Mouse (Mus musculus) lung, postnatal 0 days (tissue): ENCODE data around the gene Zmpste24.

Experiments
- CTCF ChIP-seq: IDR thresholded peaks from 2 replicates; pipeline ENCODE4 v1.5.1; 2016; ENCODE audit warnings: antibody characterized with exemption, mild to moderate bottlenecking
- EP300 ChIP-seq: IDR thresholded peaks from 2 replicates; pipeline ENCODE4 v1.6.1; 2016; ENCODE audit warnings: antibody characterized with exemption, mild to moderate bottlenecking, control low read depth

DNA sequence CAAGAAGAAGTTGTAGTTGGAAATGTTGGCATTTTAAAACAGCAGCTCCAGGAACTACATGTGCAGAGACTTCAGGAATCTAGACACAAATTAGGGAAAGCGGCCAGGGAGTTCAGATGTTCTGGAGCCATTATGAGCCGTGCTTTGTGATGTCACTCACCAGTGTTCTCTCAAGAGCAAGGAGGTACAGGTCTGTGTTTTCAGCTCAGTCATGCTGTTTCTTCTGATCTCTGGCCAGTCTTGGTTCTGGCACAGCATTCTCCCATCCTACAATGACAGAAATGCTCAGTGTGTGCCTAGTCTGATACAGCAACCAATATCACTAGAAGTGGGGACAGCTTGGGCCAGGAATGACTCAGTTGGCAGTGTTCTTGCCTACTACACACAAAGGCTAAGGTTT, 11.1 kb upstream of the Zmpste24 start, which contains the start of gene Tmco2:
- TF ChIP-seq CTCF (no peak), EP300 (no peak)
